Mouse (Mus musculus) cerebellum, adult (tissue): Measurements from ENCODE around the gene Vipr1.
"Not testable (repeated sequence)": the region's sequence is repeated elsewhere in the genome, so short reads cannot be mapped to it uniquely, and the experiment has no call there.

Source experiments
- ATAC-seq: cut with Nextera tagmentation; 2 replicates; pipeline ENCODE4 v1.9.2; 2017; ENCODE audit warnings: mild to moderate bottlenecking, moderate library complexity, mixed read lengths; ENCODE audit not compliant: insufficient number of reproducible peaks, low FRiP score, low TSS enrichment

The Vipr1 gene

DNA sequence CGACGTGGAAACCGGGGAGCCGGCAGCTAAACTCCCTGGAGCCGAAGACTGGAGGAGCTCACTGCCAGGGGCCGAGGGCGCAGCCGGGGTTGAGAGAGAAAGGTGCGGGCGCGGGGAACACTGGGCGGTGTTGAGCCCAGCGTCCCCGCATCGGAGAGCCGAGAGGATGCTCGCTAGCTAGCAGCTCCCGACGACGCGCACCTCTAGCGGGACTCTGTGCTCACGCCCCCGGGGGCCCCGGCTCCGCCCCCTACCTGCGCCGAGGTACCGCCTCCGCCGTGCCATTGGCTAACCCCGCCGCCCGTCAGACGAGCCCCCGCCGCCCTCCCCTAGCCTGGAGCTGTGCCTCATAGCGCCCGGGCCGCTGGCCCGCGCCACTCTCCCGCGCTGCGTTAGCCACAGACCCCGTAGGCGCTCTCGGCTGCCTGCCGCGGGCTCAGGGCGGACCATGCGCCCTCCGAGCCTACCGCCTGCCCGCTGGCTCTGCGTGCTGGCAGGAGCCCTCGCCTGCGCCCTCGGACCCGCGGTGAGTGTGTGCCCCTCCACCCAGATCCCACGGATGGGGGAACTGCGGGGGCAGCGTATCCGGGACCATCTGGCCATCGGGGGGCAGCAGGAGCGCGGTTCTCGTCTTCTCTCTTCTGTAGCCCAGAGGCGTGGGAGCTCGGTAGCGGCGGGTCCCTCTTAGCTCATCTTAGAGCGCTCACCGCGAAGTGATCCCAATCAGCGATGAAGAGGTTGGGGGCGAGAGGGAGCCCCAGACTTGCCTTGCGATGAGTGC lies at the start of gene Vipr1:
Vipr1 (plus strand) TSS at position 316 of the 781 bp plus-strand sequence.
- ATAC-seq = peak; percentile 76

GRCm38 (mm10) chr9:121592948-121593550 lies 49.5 kb upstream of the Vipr1 start:
- ATAC-seq = no peak

GRCm38 (mm10) chr9:121593768-121594167 lies 48.7 kb upstream of the Vipr1 start:
- not testable (repeated sequence) for ATAC-seq

- ATAC-seq = no peak
Measured at GRCm38 (mm10) chr9:121594771-121595170, 47.7 kb upstream of the Vipr1 start.

DNA sequence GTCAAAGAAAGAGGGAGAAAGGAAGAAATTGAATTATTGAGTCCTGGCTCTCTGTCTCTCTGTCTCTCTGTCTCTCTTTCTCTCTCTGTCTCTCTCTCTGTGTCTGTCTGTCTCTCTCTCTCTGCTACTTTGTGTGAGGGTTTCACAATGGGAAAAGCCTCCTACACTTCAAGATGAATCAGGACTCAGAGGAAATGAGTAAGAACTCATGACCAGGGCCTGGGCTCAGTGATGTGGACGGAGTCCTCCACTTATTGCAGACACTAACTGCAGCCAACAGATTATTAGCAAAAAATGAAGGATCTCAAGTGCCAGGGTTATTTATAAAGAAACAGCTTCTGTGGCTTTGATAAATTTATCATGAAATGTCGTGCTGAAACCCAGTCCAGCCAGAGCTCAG lies 44.4 kb upstream of the Vipr1 start:
- no peak for ATAC-seq

DNA sequence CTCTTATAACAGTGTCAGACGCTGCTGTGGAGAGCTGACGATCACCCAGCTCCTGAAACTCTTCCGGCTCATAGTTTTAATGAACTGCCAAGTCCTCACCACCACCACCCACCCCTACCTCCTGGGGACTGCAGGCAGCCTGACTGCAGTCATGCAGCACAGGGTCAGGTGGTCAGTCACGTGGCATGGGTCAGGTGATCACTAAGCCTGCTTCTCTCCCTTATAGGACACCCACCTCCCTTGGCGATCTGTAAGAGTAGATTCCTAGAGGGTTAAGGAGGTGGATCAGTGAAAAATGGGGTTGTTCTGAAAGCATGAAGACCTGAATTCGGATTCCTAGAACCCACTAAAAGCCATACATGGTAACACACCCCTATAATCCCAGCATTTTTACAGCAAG lies 43.0 kb upstream of the Vipr1 start:
- ATAC-seq = no peak

DNA sequence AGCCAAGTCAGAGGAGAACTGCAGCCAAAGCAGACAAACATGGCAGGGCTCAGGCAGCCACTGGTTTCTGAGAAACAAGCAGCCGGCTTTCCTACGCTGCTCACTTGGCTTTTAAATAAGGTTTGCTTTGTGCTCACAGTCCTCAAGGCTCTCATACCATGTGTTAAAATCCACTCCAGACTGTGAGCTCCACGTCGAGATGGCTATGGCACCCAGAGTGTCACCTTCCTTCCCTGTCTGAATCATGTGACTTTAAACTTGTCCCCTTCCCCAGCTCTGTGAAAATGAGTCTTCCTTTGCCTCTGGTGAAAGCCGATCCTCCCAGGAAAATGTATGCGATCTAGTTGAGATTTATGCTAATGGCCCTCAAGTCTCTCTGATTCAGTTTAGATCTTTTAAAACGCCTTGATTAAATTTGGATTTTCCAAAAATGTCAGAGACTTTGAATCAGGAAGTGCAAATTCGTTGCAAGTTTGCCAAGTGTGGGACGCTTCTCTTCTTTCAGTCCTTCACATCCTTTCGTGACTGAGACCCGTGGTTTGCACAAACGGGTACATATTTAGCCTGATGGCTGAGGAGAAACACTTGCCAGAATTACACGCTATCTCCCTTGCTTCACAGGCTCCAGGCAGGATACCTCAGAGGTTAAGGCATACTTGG lies 42.2 kb upstream of the Vipr1 start:
- ATAC-seq = no peak

DNA sequence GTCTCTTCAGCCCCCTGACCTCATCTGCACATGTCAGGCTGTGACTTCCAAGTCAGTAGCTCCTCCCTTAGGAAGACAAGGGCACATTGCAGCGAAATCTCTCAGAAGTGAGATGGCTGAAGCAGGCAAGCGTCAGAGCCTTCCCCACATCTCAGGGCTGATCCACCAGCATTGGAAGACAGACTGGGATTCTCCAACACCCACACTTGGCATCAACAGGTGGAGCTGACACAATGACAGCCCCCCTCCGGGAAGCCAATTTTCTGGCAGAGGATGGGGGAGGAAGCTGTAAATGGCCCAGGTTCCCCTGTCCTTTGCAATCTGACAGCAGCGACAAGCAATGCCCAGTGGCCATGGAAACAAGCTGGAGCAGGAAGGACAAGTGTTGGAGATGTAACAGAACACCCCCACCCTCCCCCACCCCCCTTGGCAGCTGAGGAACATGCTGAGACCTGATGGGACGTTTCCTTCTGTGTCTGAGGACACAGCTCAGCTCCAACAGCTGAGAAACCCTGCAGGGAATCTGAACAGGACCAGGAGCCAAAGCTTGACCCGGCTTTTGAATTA lies 41.6 kb upstream of the Vipr1 start:
- no peak for ATAC-seq

GRCm38 (mm10) chr9:121602381-121602780 lies 40.1 kb upstream of the Vipr1 start:
- ATAC-seq = no peak

GRCm38 (mm10) chr9:121605414-121606278 lies 36.9 kb upstream of the Vipr1 start:
- peak; percentile 40; the same call in 1 of the 2 replicates for ATAC-seq

GRCm38 (mm10) chr9:121606498-121607096 lies 35.9 kb upstream of the Vipr1 start:
- ATAC-seq = no peak

- no peak for ATAC-seq
Measured at GRCm38 (mm10) chr9:121609381-121609780, 33.1 kb upstream of the Vipr1 start.

DNA sequence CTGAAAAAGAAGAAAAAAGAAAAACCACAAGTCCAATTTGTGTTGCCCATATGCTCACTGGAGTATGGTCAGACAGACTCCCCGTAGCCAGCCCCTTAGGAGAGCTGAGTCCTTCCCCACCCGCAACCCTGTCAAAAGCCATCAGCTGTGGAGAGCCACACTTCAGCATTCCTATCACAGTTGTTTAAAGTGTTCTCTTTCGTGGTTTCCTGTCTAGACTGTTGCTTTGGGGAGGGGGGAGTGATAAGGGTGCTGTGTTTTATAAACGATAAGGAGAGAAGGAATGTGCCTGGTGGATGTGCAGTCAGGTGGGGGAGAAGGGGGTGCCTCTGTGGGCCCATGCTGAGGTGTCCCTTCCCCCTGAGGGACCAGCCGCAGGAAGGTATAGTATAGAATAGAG lies 29.3 kb upstream of the Vipr1 start:
- ATAC-seq = no peak

GRCm38 (mm10) chr9:121614241-121614757 lies 28.2 kb upstream of the Vipr1 start:
- ATAC-seq = no peak

DNA sequence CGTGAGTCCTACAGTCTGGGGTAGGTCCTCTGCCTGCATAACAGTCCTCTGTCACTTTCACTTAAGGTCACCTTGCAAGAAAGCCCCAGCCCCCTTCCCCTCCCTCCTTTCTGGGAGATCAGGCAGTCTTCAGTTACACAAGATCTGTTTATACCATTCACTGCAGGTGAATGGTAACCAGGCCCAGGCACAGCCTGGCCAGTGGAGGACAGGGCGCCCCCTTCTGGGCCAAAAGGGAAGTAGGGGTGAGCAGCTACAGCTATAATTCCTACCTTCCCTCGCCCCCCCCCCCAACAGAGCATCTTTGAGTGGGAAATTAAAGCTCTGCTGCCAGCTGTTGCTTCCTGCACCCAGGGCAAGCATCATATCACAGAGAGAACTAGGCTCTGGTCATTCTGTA lies 26.0 kb upstream of the Vipr1 start:
- ATAC-seq = no peak

DNA sequence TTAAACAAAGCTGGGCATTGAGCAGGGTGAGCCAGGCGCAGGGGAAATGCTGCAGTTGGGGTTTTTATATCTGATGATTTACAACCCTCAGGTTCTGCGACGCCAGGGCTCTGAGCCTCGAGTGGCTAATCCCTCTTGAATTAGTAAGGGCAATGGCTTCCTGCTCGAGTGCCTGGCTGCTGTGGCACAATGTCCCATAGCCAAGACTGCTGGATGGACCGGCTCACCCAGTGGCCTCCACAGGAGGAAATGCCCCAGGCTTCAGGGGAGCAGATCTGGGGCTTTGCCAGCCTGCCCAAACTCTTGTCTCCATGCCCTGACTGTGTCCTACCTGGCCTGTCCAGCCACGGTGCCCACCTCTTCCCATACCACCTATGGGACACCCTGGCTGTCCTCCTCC lies 23.1 kb upstream of the Vipr1 start:
- no peak for ATAC-seq

GRCm38 (mm10) chr9:121623235-121623634 lies 19.3 kb upstream of the Vipr1 start:
- ATAC-seq = no peak

DNA sequence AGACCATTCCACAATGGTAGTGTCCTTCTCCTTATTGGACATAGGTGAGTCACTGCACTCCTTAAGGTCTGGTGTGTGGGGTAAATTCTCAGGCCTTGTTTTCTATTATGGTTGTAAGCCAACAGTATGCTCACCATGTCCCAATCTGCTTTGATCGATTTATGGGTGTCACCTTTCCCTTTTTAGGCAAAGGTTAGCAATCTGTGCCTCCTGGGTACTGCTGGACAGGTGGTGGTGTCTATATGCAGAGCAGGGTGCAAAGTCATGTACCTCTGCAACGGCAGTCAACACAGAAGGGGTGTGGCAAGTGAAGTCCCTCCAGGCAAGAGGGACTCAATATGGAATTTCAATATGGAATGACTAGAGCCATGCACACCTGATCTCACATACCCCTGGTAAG lies 17.6 kb upstream of the Vipr1 start:
- no peak for ATAC-seq

DNA sequence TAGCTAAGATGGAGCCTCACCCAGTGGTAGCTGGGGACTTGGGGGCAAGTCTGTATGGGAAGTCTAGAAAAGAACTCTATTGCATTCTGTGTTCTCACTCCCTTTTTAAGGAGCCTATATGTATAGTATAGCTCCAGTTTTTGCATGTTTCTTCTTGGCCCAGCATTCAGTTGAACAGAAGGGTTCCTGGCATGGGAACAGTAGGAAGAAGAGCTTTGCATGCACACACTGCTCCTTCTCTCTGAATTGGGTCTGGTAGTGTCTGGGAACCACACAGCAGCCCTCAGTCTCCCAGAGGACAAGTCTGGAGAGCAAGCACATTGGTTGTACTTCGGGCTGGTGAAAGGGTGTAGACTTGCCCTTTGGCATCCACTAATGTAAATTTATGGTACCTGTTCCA lies 11.9 kb upstream of the Vipr1 start:
- ATAC-seq = no peak

DNA sequence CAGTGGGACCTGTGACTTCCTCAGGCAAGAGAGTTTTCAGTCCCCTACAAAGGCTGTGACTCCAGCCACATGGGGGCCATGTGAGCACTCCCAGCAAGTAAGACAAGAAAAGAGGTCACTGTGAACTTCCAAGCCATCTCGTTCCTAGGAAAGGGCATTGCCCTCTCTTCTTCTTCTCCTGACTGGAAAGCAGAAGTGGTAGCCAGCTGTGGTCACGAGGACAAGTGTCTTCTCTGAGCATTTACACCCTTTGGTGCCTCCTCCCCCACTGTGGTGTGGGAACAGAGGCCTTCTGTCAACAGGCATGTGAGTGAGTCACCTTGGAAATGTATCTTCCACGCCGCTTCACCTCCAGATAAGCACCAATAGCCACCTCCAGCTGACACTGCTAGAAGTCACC lies 10.6 kb upstream of the Vipr1 start:
- no peak for ATAC-seq
